In genomic region chr11:95069226-95069957, GRCm38 (mm10) we compare ENCODE assay signal across 23 mouse cellular contexts. TPM values are rescaled to one million over a fixed set of nuclear protein-coding genes. Genes with fewer than 3 reads are reported as not detected.
DNase-seq lines count a peak whose midpoint lies in the region; ATAC-seq and TF ChIP-seq lines count a peak whose summit lies in the region.
"Had no signal": no experiment of that assay in that cellular context is flagged by ENCODE, and none has a peak within 500 bp of the region (broad histone marks: within the 10 kb centered on the region; RNA-seq: fewer than 3 reads in every experiment).

No protein-coding gene starts in this region.

- no peak for ATAC-seq in heart, postnatal 0 days (ENCODE audit: insufficient read depth, low read depth)
- ATAC-seq in stomach, embryonic 16.5 days (ENCODE audit: insufficient read depth, low FRiP score) = no peak
- ATAC-seq: forebrain, embryonic 13.5 days; inflammation-experienced regulatory T-cells, adult 6 months; liver, embryonic 12.5 days had no signal

- TF ChIP-seq CTCF in heart, postnatal 0 days (IDR thresholded peaks at IDR 0.05; ENCODE audit: low read depth) = no peak

- peak; percentile 83 for DNase-seq in heart, adult 11 months
- DNase-seq in heart, postnatal 4 days = no peak
- DNase-seq in heart, postnatal 0 days (ENCODE audit: low spot score) = no peak
- no peak for DNase-seq in heart, adult 18-20 months
- DNase-seq in lung, postnatal 36 days = peak; percentile 40
- no peak for DNase-seq in lung, adult 18-20 months
- DNase-seq in embryo, embryonic 9.5 days (ENCODE audit: extremely low spot score) = no peak
- DNase-seq: adrenal gland, postnatal 14 days; cerebellum, postnatal 10 days; kidney, postnatal 36 days; right cerebral cortex, adult 18-20 months had no signal

- H3K9me3 ChIP-seq in heart, postnatal 0 days (replicated peaks; ENCODE audit: control insufficient read depth, low read length) = no peaks in the 10 kb centered on the region
- H3K9me3 ChIP-seq in stomach, embryonic 16.5 days (replicated peaks; ENCODE audit: control insufficient read depth, low read length) = no peaks in the 10 kb centered on the region
- H3K9me3 ChIP-seq: forebrain, embryonic 13.5 days; hindbrain, embryonic 13.5 days; liver, embryonic 12.5 days; midbrain, embryonic 12.5 days had no signal

- no peak for TF ChIP-seq EP300 in heart, postnatal 0 days (IDR thresholded peaks at IDR 0.05; ENCODE audit: low read depth)

- H3K36me3 ChIP-seq in heart, postnatal 0 days (replicated peaks; ENCODE audit: control insufficient read depth, insufficient read depth, low read length) = peaks cover 9% of the 10 kb centered on the region; the same call in 1 of the 2 replicates
- no peaks in the 10 kb centered on the region for H3K36me3 ChIP-seq in stomach, embryonic 16.5 days (ENCODE audit: control insufficient read depth, insufficient read depth, low read length)
- H3K36me3 ChIP-seq: midbrain, embryonic 12.5 days had no signal

- H3K27me3 ChIP-seq in heart, postnatal 0 days (ENCODE audit: control insufficient read depth, insufficient read depth, low read length) = no peaks in the 10 kb centered on the region
- H3K27me3 ChIP-seq in stomach, embryonic 16.5 days (ENCODE audit: control insufficient read depth, insufficient read depth, low read length) = no peaks in the 10 kb centered on the region

- peak overlapping the region; percentile 86 for H3K27ac ChIP-seq in heart, postnatal 0 days (ENCODE audit: low read depth)
- H3K27ac ChIP-seq in stomach, embryonic 16.5 days (ENCODE audit: low read length) = peak overlapping the region; percentile 91
- H3K27ac ChIP-seq: forebrain, embryonic 13.5 days; hindbrain, embryonic 13.5 days; liver, embryonic 12.5 days; macrophage; midbrain, embryonic 12.5 days had no signal

- no peak overlapping the region for H3K4me3 ChIP-seq in heart, postnatal 0 days (ENCODE audit: low read depth, low read length)
- H3K4me3 ChIP-seq in stomach, embryonic 16.5 days (replicated peaks; ENCODE audit: low read length) = no peak overlapping the region
- H3K4me3 ChIP-seq: forebrain, embryonic 13.5 days; hindbrain, embryonic 13.5 days; liver, embryonic 12.5 days; midbrain, embryonic 12.5 days had no signal

- no peak overlapping the region; the same call in 1 of the 2 replicates for H3K9ac ChIP-seq in heart, postnatal 0 days (replicated peaks; ENCODE audit: low read depth, low read length)
- no peak overlapping the region for H3K9ac ChIP-seq in stomach, embryonic 16.5 days (ENCODE audit: low read length)
- H3K9ac ChIP-seq: forebrain, embryonic 13.5 days; hindbrain, embryonic 13.5 days; liver, embryonic 12.5 days; midbrain, embryonic 12.5 days had no signal

- 67% methylated on average over 10 of the region's 10 CpGs for WGBS in heart, postnatal 0 days
- WGBS in stomach, embryonic 16.5 days = 75% methylated on average over 10 of the region's 10 CpGs

- peaks cover 59% of the 10 kb centered on the region for H3K4me1 ChIP-seq in heart, postnatal 0 days (ENCODE audit: control insufficient read depth, insufficient read depth)
- peaks cover 50% of the 10 kb centered on the region for H3K4me1 ChIP-seq in stomach, embryonic 16.5 days (ENCODE audit: control insufficient read depth, insufficient read depth, low read length)
- H3K4me1 ChIP-seq: forebrain, embryonic 13.5 days; liver, embryonic 12.5 days; midbrain, embryonic 12.5 days had no signal

- no peak overlapping the region for H3K4me2 ChIP-seq in heart, postnatal 0 days (ENCODE audit: low read depth, low read length)
- H3K4me2 ChIP-seq in stomach, embryonic 16.5 days (ENCODE audit: low read depth, low read length) = 0 out of 2 replicates have a peak overlapping the region, but pooled peaks have one; percentile 22
- H3K4me2 ChIP-seq: forebrain, embryonic 13.5 days; hindbrain, embryonic 13.5 days; liver, embryonic 12.5 days; midbrain, embryonic 12.5 days had no signal

RNA-seq across cellular contexts. Expression of gene Itga3, which starts 7.2 kb away (rescaled TPM):
- total RNA-seq in heart, postnatal 4 days (2021) = 10 to 100 TPM; 16.1 to 16.4 TPM
- 12.2 and 47.8 TPM in 2 replicates for total RNA-seq in heart, postnatal 0 days (2014; rRNA removed; ENCODE audit: low replicate concordance)
- 6.6 and 7.2 TPM in 2 replicates for polyA plus RNA-seq in heart, postnatal 0 days (2015; fragmentation: Nextera tagmentation; extraction: Ambion mirVana)
- 10 to 100 TPM in 1 of 2 experiments, 1 to 10 TPM in 1; 8.6 to 10.1 TPM for total RNA-seq in heart, adult 18-20 months (2021)
- polyA plus RNA-seq in stomach, embryonic 16.5 days (2015; fragmentation: Nextera tagmentation; extraction: Ambion mirVana) = 19.4 and 19.9 TPM in 2 replicates
- total RNA-seq: granulocyte monocyte progenitor cell, adult 5-6 weeks; MEL had no signal

RNA-seq across cellular contexts. Expression of gene Pdk2, which starts 28.2 kb away (rescaled TPM):
- total RNA-seq in heart, postnatal 4 days (2021) = 100 to 1,000 TPM; 178 to 200 TPM
- 121 and 168 TPM in 2 replicates for total RNA-seq in heart, postnatal 0 days (2014; rRNA removed; ENCODE audit: low replicate concordance)
- 179 and 186 TPM in 2 replicates for polyA plus RNA-seq in heart, postnatal 0 days (2015; fragmentation: Nextera tagmentation; extraction: Ambion mirVana)
- total RNA-seq in heart, adult 18-20 months (2021) = 100 to 1,000 TPM; 421 to 452 TPM
- 37.9 and 39.3 TPM in 2 replicates for polyA plus RNA-seq in stomach, embryonic 16.5 days (2015; fragmentation: Nextera tagmentation; extraction: Ambion mirVana)

RNA-seq across cellular contexts. Expression of gene Dlx3, which starts 50.5 kb away (rescaled TPM):
- total RNA-seq in heart, postnatal 4 days (2021) = not detected
- not detected in 2 replicates for total RNA-seq in heart, postnatal 0 days (2014; rRNA removed; ENCODE audit: low replicate concordance)
- not detected in 2 replicates for polyA plus RNA-seq in heart, postnatal 0 days (2015; fragmentation: Nextera tagmentation; extraction: Ambion mirVana)
- not detected for total RNA-seq in heart, adult 18-20 months (2021)
- polyA plus RNA-seq in stomach, embryonic 16.5 days (2015; fragmentation: Nextera tagmentation; extraction: Ambion mirVana) = 3.0 and 3.9 TPM in 2 replicates
- total RNA-seq: adrenal gland, postnatal 14 days; gastrocnemius, adult 8-10 months; granulocyte monocyte progenitor cell, adult 5-6 weeks; MEL; monocyte, adult 5-6 weeks had no signal
- polyA plus RNA-seq: forebrain, embryonic 13.5 days; frontal cortex, adult 2 months; inflammation-experienced regulatory T-cells, adult 6 months; macrophage had no signal

RNA-seq across cellular contexts. Expression of gene Samd14, which starts 59.7 kb away (rescaled TPM):
- total RNA-seq in heart, postnatal 4 days (2021) = 1 to 10 TPM; 9.1 to 9.5 TPM
- total RNA-seq in heart, postnatal 0 days (2014; rRNA removed; ENCODE audit: low replicate concordance) = 6.2 and 9.5 TPM in 2 replicates
- 4.6 and 4.8 TPM in 2 replicates for polyA plus RNA-seq in heart, postnatal 0 days (2015; fragmentation: Nextera tagmentation; extraction: Ambion mirVana)
- 1 to 10 TPM; 1.1 to 1.9 TPM for total RNA-seq in heart, adult 18-20 months (2021)
- 14.7 and 15.9 TPM in 2 replicates for polyA plus RNA-seq in stomach, embryonic 16.5 days (2015; fragmentation: Nextera tagmentation; extraction: Ambion mirVana)

Comparison
In these comparisons a context has a peak if more than half of its experiments do, and no peak if none do; other contexts are left out.
1. DNase-seq: peak in heart, adult 11 months (single experiment) and lung, postnatal 36 days (single experiment); none in heart, postnatal 4 days (single experiment), heart, postnatal 0 days (single experiment), heart, adult 18-20 months (0 of 2), lung, adult 18-20 months (0 of 2) and embryo, embryonic 9.5 days (single experiment).